ENCODE assay signal across 8 mouse cellular contexts in genomic region chr14:25768915-25769625, GRCm38 (mm10). TPM values are rescaled to one million over a fixed set of nuclear protein-coding genes. Genes with fewer than 3 reads are reported as not detected.
A peak's percentile ranks its signal among the peaks of the same experiment; 100 is the strongest.
DNase-seq lines count a peak whose midpoint lies in the region; ATAC-seq lines count a peak whose summit lies in the region.

Gene Zcchc24 (minus strand): TSS chr14:25769039.

- peak within 1 kb of the TSS; percentile 86 for H3K9ac ChIP-seq in intestine, embryonic 16.5 days (ENCODE audit: low read depth, low read length)

- 1% methylated on average over 54 of the region's 55 CpGs for WGBS in intestine, embryonic 16.5 days

- no peaks in the 10 kb centered on the region for H3K9me3 ChIP-seq in intestine, embryonic 16.5 days (ENCODE audit: control insufficient read depth, low read length)

- H3K27me3 ChIP-seq in intestine, embryonic 16.5 days (replicated peaks; ENCODE audit: control insufficient read depth, insufficient read depth, low read length) = no peaks in the 10 kb centered on the region

- ATAC-seq in intestine, embryonic 16.5 days = peak; percentile 90
- ATAC-seq in erythroid progenitor cell, adult 5-6 weeks (replicated peaks; ENCODE audit: low FRiP score, poor library complexity, severe bottlenecking) = no peak

- H3K4me1 ChIP-seq in intestine, embryonic 16.5 days (ENCODE audit: control insufficient read depth, insufficient read depth, low read length) = peaks cover 34% of the 10 kb centered on the region

- H3K36me3 ChIP-seq in intestine, embryonic 16.5 days (ENCODE audit: control insufficient read depth, insufficient read depth, low read length) = no peaks in the 10 kb centered on the region

- H3K4me2 ChIP-seq in intestine, embryonic 16.5 days (ENCODE audit: low read depth, low read length) = peak within 1 kb of the TSS; percentile 94

- DNase-seq in adrenal gland, adult (ENCODE audit: inconsistent age in 2 of 2, low spot score in 1 of 2) = peak; percentile 92 to 95
- DNase-seq in embryo, embryonic 10.5 days (ENCODE audit: low spot score) = peak; percentile 98
- no peak for DNase-seq in gonadal fat pad, adult 2 months (ENCODE audit: low read depth)
- DNase-seq in left cerebral cortex, postnatal 25 days (ENCODE audit: low spot score in 2 of 2) = peak; percentile 79 to 80
- peak; percentile 96 for DNase-seq in mesoderm, embryonic 11.5 days (ENCODE audit: low read depth, low spot score)
- DNase-seq in right cerebral cortex, postnatal 4 days = peak; percentile 76

- intact Hi-C loops in left cerebral cortex, postnatal 25 days (cut with DNase I) = loop anchor here (5.0 kb wide), 1 partner anchor 52 kb away; no protein-coding TSS in a partner anchor

- peak within 1 kb of the TSS; percentile 89 for H3K27ac ChIP-seq in intestine, embryonic 16.5 days (ENCODE audit: low read length)

- H3K4me3 ChIP-seq in intestine, embryonic 16.5 days (ENCODE audit: low read length) = peak within 1 kb of the TSS; percentile 80

RNA-seq across cellular contexts. Expression of gene Zcchc24, which starts in this region (rescaled TPM):
- polyA plus RNA-seq in gonadal fat pad, adult 2 months (2012; rRNA removed) = 40.3 and 46.7 TPM in 2 replicates
- polyA plus RNA-seq in intestine, embryonic 16.5 days (2015; fragmentation: Nextera tagmentation; extraction: Ambion mirVana) = 9.1 and 10.0 TPM in 2 replicates
- total RNA-seq in left cerebral cortex, postnatal 25 days (2021) = 10 to 100 TPM; 45.7 to 51.3 TPM
- total RNA-seq in erythroid progenitor cell, adult 5-6 weeks (2015; ENCODE audit: low replicate concordance) = 2.5 and 2.9 TPM in 2 replicates
- 0.61 and 1.3 TPM in 2 replicates for total RNA-seq in erythroid progenitor cell, adult 5-6 weeks (2017; ENCODE audit: low replicate concordance)

Comparison
In these comparisons a context has a peak if more than half of its experiments do, and no peak if none do; other contexts are left out.
1. RNA of gene Zcchc24 (total RNA-seq): 45.7 to 51.3 TPM in left cerebral cortex, postnatal 25 days; 0.61 to 2.9 TPM in erythroid progenitor cell, adult 5-6 weeks; every median in the first group is over 10 times any median in the second.